Mouse (Mus musculus) kidney, adult 2 months (tissue): Measurements from ENCODE around the gene Usp49.
"Not testable (repeated sequence)": the region's sequence is repeated elsewhere in the genome, so short reads cannot be mapped to it uniquely, and the experiment has no call there.

Experiments
- CTCF ChIP-seq: fragments of 200-500 bp; conservative IDR thresholded peaks from 2 replicates; pipeline ENCODE4 v1.5.1; 2011; ENCODE audit warnings: low read depth, mild to moderate bottlenecking, control low read depth, low read length, moderate library complexity, mixed read lengths; ENCODE audit not compliant: insufficient read depth, insufficient read length
- POLR2A ChIP-seq: fragments of 200-500 bp; IDR thresholded peaks from one replicate; pipeline ENCODE4 v1.6.1; 2011; ENCODE audit warnings: low read depth, low read length, control low read depth

GRCm38 (mm10) chr17:47624572-47624971, 5.9 kb upstream of the Usp49 start:
- TF ChIP-seq CTCF, POLR2A: not testable (repeated sequence)
